Mouse (Mus musculus): ENCODE data around the gene Ptpn3. TPM values are rescaled to one million over a fixed set of nuclear protein-coding genes. Genes with fewer than 3 reads are reported as not detected.

Ptpn3 gene
- total and polyA plus RNA-seq, 3 experiments: 4.7 to 8.4 TPM; not detected in 1

DNA sequence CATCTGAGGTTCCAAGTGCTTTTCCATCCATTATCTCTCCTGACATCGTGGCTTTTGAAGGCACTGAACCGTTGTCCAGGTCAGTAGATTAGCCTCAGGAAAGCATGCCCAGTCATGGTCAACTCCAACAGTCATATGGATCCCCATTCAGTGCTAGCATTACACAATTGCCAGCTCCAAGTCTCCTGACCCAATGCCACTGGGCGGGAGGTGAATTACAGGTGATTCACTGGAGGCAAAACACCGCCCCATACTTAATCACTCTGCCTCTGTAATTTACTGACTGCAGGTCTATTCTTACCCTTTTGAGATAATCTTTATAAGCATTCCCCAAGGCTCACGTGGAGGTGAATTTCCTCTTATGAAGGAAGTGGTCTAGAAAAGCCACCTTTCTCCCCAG lies 19.5 kb downstream of the Ptpn3 start:
- H3K36me3 ChIP-seq (ENCODE audit: control insufficient read depth in 1 of 2, insufficient read depth in 2 of 2, low read length in 2 of 2): 0 out of 4 replicates have a peak, but pooled peaks cover 0 to 3% of the 10 kb centered on the region in 2 experiments
- H3K79me2 ChIP-seq (ENCODE audit: control insufficient read depth, insufficient read depth, low read length, poor library complexity): no peaks in the 10 kb centered on the region
- H3K27ac ChIP-seq (ENCODE audit: control insufficient read depth, low read depth, low read length): no peak overlapping the region
- no peaks in the 10 kb centered on the region for H3K9me3 ChIP-seq (replicated peaks; ENCODE audit: insufficient read depth, low read length)
- H3K27me3 ChIP-seq (ENCODE audit: control insufficient read depth in 1 of 2, insufficient read depth in 2 of 2, low read length in 2 of 2): no peaks in the 10 kb centered on the region
- TF ChIP-seq ELF1 (IDR thresholded peaks at IDR 0.05; ENCODE audit: low read depth, low read length) (no peak), CHD1 (IDR thresholded peaks at IDR 0.05; ENCODE audit: low read depth, low read length) (no peak), RCOR1 (IDR thresholded peaks at IDR 0.05; ENCODE audit: low read depth, low read length) (no peak), TCF12 (IDR thresholded peaks at IDR 0.05; ENCODE audit: low read depth, low read length) (no peak), ZNF384 (IDR thresholded peaks at IDR 0.05; ENCODE audit: low read depth, low read length) (no peak), MAFK (IDR thresholded peaks at IDR 0.05; ENCODE audit: borderline replicate concordance, low read depth, low read length) (no peak), UBTF (IDR thresholded peaks at IDR 0.05; ENCODE audit: borderline replicate concordance, insufficient read depth, low read depth, low read length) (no peak), NRF1 (IDR thresholded peaks at IDR 0.05; ENCODE audit: insufficient read depth, low read depth, low read length, poor library complexity, severe bottlenecking) (no peak), HCFC1 (IDR thresholded peaks at IDR 0.05; ENCODE audit: low read depth, low read length) (no peak)
- no peak overlapping the region for H3K4me3 ChIP-seq (ENCODE audit: control insufficient read depth in 1 of 2, insufficient read depth in 1 of 2, low read depth in 2 of 2, low read length in 2 of 2)
- no peak for DNase-seq (ENCODE audit: low read depth, low spot score)
- no peak overlapping the region for H3K9ac ChIP-seq (ENCODE audit: control insufficient read depth, low read depth, low read length, poor library complexity, severe bottlenecking)
- H3K4me1 ChIP-seq (ENCODE audit: control insufficient read depth in 1 of 2, insufficient read depth in 2 of 2, low read length in 2 of 2): peaks cover 0 to 5% of the 10 kb centered on the region in 2 experiments; a peak in 1 of 4 replicates

DNA sequence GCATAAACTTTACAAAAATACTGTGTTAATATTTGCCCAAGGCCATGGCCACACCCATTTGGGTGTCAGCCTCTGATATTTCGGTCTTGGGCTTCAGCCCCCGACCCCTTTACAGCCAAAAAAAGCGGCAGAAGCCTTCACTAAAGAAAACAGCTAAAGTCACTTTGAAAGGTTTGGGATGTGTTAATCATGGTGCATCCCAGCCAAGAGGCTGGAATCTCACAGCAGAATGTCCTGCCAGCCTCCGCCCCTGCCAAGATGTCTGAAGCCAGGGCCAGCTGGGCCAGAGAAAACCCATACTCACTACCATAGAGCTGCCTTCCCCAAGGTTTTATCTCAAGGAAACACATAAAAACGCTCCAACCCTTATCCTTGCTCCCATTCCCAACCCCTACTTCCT lies 20.7 kb downstream of the Ptpn3 start:
- TF ChIP-seq BHLHE40 (IDR thresholded peaks at IDR 0.05; ENCODE audit: borderline replicate concordance, low read depth, low read length): no peak
- no peak for TF ChIP-seq GATA1 (IDR thresholded peaks at IDR 0.05; ENCODE audit: low read depth, low read length)
- no peak for TF ChIP-seq GABPA (IDR thresholded peaks at IDR 0.05; ENCODE audit: low read depth, low read length)
- TF ChIP-seq CHD1 (IDR thresholded peaks at IDR 0.05; ENCODE audit: low read depth, low read length): no peak
- no peak for TF ChIP-seq USF1 (IDR thresholded peaks at IDR 0.05; ENCODE audit: low read depth, low read length)
- TF ChIP-seq SMC3 (IDR thresholded peaks at IDR 0.05; ENCODE audit: low read depth, low read length): no peak
- no peak for TF ChIP-seq ZNF384 (IDR thresholded peaks at IDR 0.05; ENCODE audit: low read depth, low read length)
- no peak for TF ChIP-seq TCF12 (IDR thresholded peaks at IDR 0.05; ENCODE audit: low read depth, low read length)
- TF ChIP-seq TAL1 (IDR thresholded peaks at IDR 0.05; ENCODE audit: low read length): no peak
- TF ChIP-seq TBP (IDR thresholded peaks at IDR 0.05; ENCODE audit: low read depth, low read length): no peak
- TF ChIP-seq MEF2A (IDR thresholded peaks at IDR 0.05; ENCODE audit: extremely low read depth, insufficient replicate concordance, low read depth, low read length, poor library complexity, severe bottlenecking): no peak
- no peak for TF ChIP-seq POLR2A (IDR thresholded peaks at IDR 0.05; ENCODE audit: control insufficient read depth in 1 of 2, insufficient read depth in 1 of 2, low read depth in 1 of 2, low read length in 2 of 2, poor library complexity in 1 of 2)
- TF ChIP-seq POLR2AphosphoS2 (IDR thresholded peaks at IDR 0.05; ENCODE audit: low read length): no peak
- TF ChIP-seq POLR2AphosphoS5 (IDR thresholded peaks at IDR 0.05; ENCODE audit: borderline replicate concordance, low read depth, low read length): no peak
- no peak for TF ChIP-seq MYB (IDR thresholded peaks at IDR 0.05; ENCODE audit: low read depth, low read length)
- TF ChIP-seq RAD21 (IDR thresholded peaks at IDR 0.05; ENCODE audit: low read depth, low read length): no peak
- no peak for TF ChIP-seq E2F4 (IDR thresholded peaks at IDR 0.05; ENCODE audit: borderline replicate concordance, low read depth, low read length)
- H3K27ac ChIP-seq (ENCODE audit: control insufficient read depth, low read depth, low read length): no peak overlapping the region
- H3K4me1 ChIP-seq (ENCODE audit: control insufficient read depth in 1 of 2, insufficient read depth in 2 of 2, low read length in 2 of 2): peaks cover 0 to 5% of the 10 kb centered on the region in 2 experiments; a peak in 1 of 4 replicates
- no peaks in the 10 kb centered on the region for H3K79me2 ChIP-seq (ENCODE audit: control insufficient read depth, insufficient read depth, low read length, poor library complexity)
- no peak overlapping the region for H3K9ac ChIP-seq (ENCODE audit: control insufficient read depth, low read depth, low read length, poor library complexity, severe bottlenecking)
- no peaks in the 10 kb centered on the region for H3K27me3 ChIP-seq (ENCODE audit: control insufficient read depth in 1 of 2, insufficient read depth in 2 of 2, low read length in 2 of 2)
- H3K36me3 ChIP-seq (ENCODE audit: control insufficient read depth in 1 of 2, insufficient read depth in 2 of 2, low read length in 2 of 2): 0 out of 4 replicates have a peak, but pooled peaks cover 0 to 3% of the 10 kb centered on the region in 2 experiments
- DNase-seq (ENCODE audit: low read depth, low spot score): no peak
- H3K9me3 ChIP-seq (replicated peaks; ENCODE audit: insufficient read depth, low read length): no peaks in the 10 kb centered on the region
- H3K4me3 ChIP-seq (ENCODE audit: control insufficient read depth in 1 of 2, insufficient read depth in 1 of 2, low read depth in 2 of 2, low read length in 2 of 2): no peak overlapping the region
